Mouse (Mus musculus) myocyte (in vitro differentiated cells): Measurements from ENCODE around the gene Prdm8.

Experiments used
- CEBPB ChIP-seq: IDR thresholded peaks from 2 replicates; pipeline ENCODE4 v1.6.1; 2011; ENCODE audit warnings: mild to moderate bottlenecking, moderate library complexity; ENCODE audit not compliant: poor library complexity, insufficient read depth, severe bottlenecking
- E2F4 ChIP-seq: IDR thresholded peaks from one replicate; pipeline ENCODE4 v1.6.1; 2011; ENCODE audit warnings: mild to moderate bottlenecking, control low read depth, moderate library complexity; ENCODE audit not compliant: insufficient read depth
- MAX ChIP-seq: IDR thresholded peaks from one replicate; pipeline ENCODE4 v1.6.1; 2011; ENCODE audit warnings: low read depth, mild to moderate bottlenecking, control low read depth
- POLR2A ChIP-seq: IDR thresholded peaks from one replicate; pipeline ENCODE4 v1.6.1; 2011; ENCODE audit warnings: low read depth, mild to moderate bottlenecking, control low read depth, moderate library complexity; ENCODE audit not compliant: insufficient read length
- POLR2AphosphoS2 ChIP-seq: IDR thresholded peaks from one replicate; pipeline ENCODE4 v1.6.1; 2011; ENCODE audit warnings: low read depth, control low read depth; ENCODE audit not compliant: insufficient read length
- REST ChIP-seq: IDR thresholded peaks from one replicate; pipeline ENCODE4 v1.6.1; 2011; ENCODE audit warnings: mild to moderate bottlenecking, control low read depth, moderate library complexity; ENCODE audit not compliant: insufficient read depth, insufficient read length
- TCF12 ChIP-seq: IDR thresholded peaks from one replicate; pipeline ENCODE4 v1.6.1; 2011; ENCODE audit warnings: mild to moderate bottlenecking, control low read depth; ENCODE audit not compliant: poor library complexity, insufficient read depth, severe bottlenecking
- USF1 ChIP-seq: IDR thresholded peaks from one replicate; pipeline ENCODE4 v1.6.1; 2011; ENCODE audit warnings: low read depth, mild to moderate bottlenecking, control low read depth, moderate library complexity

DNA sequence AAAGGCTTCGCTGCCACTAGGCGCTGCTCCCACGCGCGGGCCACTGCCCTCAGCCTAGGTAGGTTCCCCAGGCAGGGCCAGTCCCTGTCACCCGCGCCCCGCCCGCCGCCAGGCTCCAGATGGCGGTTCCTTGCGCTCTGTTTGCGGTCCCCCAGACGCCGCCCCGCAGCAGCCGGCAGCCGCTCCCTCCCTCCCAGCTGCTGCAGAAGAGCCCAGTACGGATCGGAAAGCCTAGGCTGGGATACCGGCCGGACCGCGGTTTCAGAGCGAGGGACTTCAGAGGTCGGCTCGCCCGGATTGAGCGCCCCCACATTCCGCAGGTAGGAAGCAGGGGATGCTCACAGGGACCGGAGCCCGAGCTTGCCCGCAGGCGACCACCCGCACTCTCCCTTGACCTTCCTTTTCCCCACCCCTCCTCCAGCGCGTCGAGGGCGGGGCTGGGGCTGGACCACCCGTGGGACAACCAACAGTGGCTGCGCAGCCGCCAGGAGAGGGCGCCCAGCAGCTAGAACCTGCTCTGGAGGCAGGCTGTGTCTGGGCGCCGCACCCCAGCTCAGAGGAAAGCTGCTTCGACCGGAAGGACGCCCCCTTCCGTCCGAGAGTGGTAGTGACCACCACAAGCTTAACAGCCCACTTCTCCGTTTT is at the start of gene Prdm8:
- TF ChIP-seq TCF12 (peak; percentile 6), POLR2A (no peak), USF1 (no peak), E2F4 (no peak), CEBPB (no peak), REST (no peak), MAX (no peak), POLR2AphosphoS2 (no peak)
